Mouse (Mus musculus): ENCODE measurements around the gene Mfsd2b. TPM values are rescaled to one million over a fixed set of nuclear protein-coding genes. Genes with fewer than 3 reads are reported as not detected.
"Not testable (repeated sequence)": the region's sequence is repeated elsewhere in the genome, so short reads cannot be mapped to it uniquely, and the experiment has no call there.

Gene Mfsd2b
- polyA plus RNA-seq, 1 experiment from 2014 or later: 4.8 TPM

DNA sequence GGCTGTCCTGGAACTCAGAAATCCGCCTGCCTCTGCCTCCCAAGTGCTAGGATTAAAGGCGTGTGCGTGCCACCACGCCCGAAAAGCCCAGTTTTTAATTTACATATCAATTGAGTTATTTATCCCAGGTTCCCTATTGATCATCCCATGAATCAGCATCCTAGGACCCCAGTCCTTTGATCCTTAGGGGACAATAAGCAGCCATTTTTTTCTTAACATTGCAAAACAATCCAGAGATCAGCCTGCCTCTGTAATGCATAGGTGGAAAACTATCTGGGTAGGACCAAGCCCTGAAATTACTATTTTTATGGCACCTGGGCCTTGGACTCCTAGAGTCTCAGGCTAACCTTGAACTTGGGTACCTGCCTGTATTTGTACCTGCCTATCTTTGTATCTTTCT, 23.9 kb upstream of the Mfsd2b start:
- Histone ChIP-seq H3K36me3 (replicated peaks) (peaks cover 32% of the 10 kb centered on the region), H3K4me3 (no peak overlapping the region), H3K4me1 (no peaks in the 10 kb centered on the region), H3K27me3 (ENCODE audit: poor library complexity, severe bottlenecking) (no peaks in the 10 kb centered on the region), H3K27ac (no peak overlapping the region), H3K9me3 (no peaks in the 10 kb centered on the region)
- WGBS: 91% methylated on average over 5 of the region's 5 CpGs
- DNase-seq (ENCODE audit: extremely low spot score, low spot score): no peak

DNA sequence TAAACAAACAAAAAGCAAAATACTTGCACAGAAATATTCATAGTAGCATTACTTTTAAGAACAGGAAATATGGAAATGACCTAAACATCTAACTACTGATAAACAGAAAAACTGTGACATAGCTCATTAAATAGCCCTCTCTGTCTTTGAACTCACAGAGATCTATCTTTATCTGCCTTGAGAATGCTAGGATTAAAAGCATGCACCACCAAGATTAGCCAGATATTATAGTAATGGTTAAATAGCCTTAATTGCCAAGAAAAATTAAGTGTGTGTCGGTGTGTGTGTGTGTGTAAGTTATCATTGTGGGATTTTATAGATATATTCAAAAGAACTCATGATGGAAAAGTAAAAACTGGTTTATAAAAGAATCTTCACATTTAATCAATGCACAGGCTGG, 15.7 kb upstream of the Mfsd2b start:
- H3K4me1 ChIP-seq: no peaks in the 10 kb centered on the region
- whole genome bisulfite sequencing: 94% methylated on average over 1 of the region's 1 CpGs
- no peak overlapping the region for H3K4me3 ChIP-seq
- H3K27me3 ChIP-seq (ENCODE audit: poor library complexity, severe bottlenecking): no peaks in the 10 kb centered on the region
- no peaks in the 10 kb centered on the region for H3K9me3 ChIP-seq
- DNase-seq (ENCODE audit: extremely low spot score, low spot score): no peak
- H3K36me3 ChIP-seq (replicated peaks): peaks cover 26% of the 10 kb centered on the region
- no peak overlapping the region for H3K27ac ChIP-seq

DNA sequence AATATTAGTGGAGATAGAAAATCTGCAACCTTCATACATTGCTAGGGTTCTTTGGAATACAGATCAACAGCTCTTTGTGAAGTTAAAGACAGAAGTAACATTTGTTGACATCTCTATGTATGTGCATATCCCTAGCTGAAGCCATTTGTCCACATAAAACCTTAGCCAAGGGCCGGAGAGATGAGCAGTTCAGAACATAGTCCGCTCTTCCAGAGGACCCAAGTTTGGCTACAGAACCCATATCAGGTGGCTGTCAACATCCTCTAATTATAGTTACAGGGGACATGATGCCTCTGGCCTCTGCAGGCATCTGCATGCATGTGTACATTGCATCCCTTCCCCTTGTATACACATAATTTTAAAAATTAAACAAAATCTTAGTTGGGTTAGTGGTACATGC, 15.1 kb upstream of the Mfsd2b start:
- no peaks in the 10 kb centered on the region for H3K27me3 ChIP-seq (ENCODE audit: poor library complexity, severe bottlenecking)
- H3K4me3 ChIP-seq: no peak overlapping the region
- no peak for DNase-seq (ENCODE audit: extremely low spot score, low spot score)
- no peaks in the 10 kb centered on the region for H3K9me3 ChIP-seq
- H3K36me3 ChIP-seq (replicated peaks): peaks cover 26% of the 10 kb centered on the region
- H3K4me1 ChIP-seq: no peaks in the 10 kb centered on the region
- 96% methylated on average over 2 of the region's 2 CpGs for WGBS
- H3K27ac ChIP-seq: no peak overlapping the region

DNA sequence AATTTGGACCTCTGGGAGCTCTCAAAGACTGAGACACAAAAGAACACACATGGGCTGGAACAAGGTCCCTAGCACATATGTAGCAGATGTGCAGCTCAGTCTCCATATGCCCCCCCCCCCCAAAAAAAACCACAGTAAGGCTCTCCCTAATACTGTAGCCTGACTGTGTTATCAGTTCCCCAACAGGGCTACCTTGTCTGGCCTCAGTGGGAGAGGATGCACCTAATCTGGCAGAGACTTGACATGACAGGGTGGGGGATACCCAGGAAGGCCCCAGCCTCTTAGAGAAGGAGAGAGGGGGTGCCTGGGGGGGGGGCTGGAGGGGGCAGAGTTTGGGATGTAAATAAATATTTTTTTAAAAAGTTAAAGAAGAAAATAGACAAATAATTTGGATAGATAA, 14.6 kb upstream of the Mfsd2b start:
- Histone ChIP-seq H3K4me3 (no peak overlapping the region), H3K4me1 (no peaks in the 10 kb centered on the region), H3K27me3 (ENCODE audit: poor library complexity, severe bottlenecking) (no peaks in the 10 kb centered on the region), H3K27ac (no peak overlapping the region), H3K36me3 (replicated peaks) (peaks cover 26% of the 10 kb centered on the region), H3K9me3 (no peaks in the 10 kb centered on the region)
- DNase-seq (ENCODE audit: extremely low spot score, low spot score): no peak

DNA sequence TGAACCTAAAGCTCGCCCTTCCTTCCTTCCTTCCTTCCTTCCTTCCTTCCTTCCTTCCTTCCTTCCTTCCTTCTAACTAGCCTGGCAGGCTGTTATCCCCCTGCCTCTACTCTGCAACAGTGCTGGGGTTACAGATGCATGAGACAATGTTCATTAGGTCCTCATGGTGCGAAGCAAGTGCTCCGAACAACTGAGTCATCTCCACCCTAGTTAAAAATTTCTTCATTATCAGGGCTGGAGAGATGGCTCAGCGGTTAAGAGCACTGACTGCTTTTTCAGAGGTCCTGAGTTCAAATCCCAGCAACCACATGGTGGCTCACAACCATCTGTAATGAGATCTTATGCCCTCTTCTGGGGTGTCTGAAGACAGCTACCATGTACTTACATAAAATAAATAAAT, 12.4 kb upstream of the Mfsd2b start:
- H3K36me3 ChIP-seq (replicated peaks): peaks cover 40% of the 10 kb centered on the region
- H3K4me3 ChIP-seq; H3K27me3 ChIP-seq (ENCODE audit: poor library complexity, severe bottlenecking); H3K4me1 ChIP-seq; H3K9me3 ChIP-seq; DNase-seq (ENCODE audit: extremely low spot score, low spot score); H3K27ac ChIP-seq: not testable (repeated sequence)
- WGBS: 96% methylated on average over 4 of the region's 4 CpGs

- Histone ChIP-seq H3K27ac (no peak overlapping the region), H3K36me3 (replicated peaks) (peaks cover 43% of the 10 kb centered on the region), H3K9me3 (no peaks in the 10 kb centered on the region), H3K27me3 (ENCODE audit: poor library complexity, severe bottlenecking) (no peaks in the 10 kb centered on the region), H3K4me3 (no peak overlapping the region), H3K4me1 (no peaks in the 10 kb centered on the region)
- no peak for DNase-seq (ENCODE audit: extremely low spot score, low spot score)
- whole genome bisulfite sequencing: 89% methylated on average over 1 of the region's 1 CpGs
These were observed 10.9 kb upstream of the Mfsd2b start for GRCm38 (mm10) chr12:4885062-4885461.

DNA sequence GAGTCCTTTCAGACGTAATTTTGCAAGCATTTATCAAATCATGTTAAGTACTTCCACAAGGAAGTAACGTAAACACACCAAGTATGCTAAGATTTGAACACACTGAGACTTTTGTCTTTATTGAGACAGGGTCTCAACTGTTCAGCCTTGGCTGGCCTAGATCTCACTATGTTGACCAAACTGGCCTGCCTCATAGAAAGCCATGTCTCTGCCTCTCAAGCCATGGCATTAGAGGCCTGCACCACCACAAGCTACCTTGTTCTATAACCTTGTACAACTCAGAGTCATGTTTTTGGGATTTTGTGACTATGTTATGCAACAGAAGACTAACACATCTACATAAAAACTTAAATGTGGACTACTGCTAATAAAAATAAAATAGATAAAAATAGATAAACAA, 7.9 kb upstream of the Mfsd2b start:
- WGBS: 90% methylated on average over 2 of the region's 2 CpGs
- peaks cover 59% of the 10 kb centered on the region for H3K36me3 ChIP-seq (replicated peaks)
- no peaks in the 10 kb centered on the region for H3K4me1 ChIP-seq
- no peaks in the 10 kb centered on the region for H3K27me3 ChIP-seq (ENCODE audit: poor library complexity, severe bottlenecking)
- H3K4me3 ChIP-seq: no peak overlapping the region
- no peak for DNase-seq (ENCODE audit: extremely low spot score, low spot score)
- no peak overlapping the region for H3K27ac ChIP-seq
- H3K9me3 ChIP-seq: no peaks in the 10 kb centered on the region

DNA sequence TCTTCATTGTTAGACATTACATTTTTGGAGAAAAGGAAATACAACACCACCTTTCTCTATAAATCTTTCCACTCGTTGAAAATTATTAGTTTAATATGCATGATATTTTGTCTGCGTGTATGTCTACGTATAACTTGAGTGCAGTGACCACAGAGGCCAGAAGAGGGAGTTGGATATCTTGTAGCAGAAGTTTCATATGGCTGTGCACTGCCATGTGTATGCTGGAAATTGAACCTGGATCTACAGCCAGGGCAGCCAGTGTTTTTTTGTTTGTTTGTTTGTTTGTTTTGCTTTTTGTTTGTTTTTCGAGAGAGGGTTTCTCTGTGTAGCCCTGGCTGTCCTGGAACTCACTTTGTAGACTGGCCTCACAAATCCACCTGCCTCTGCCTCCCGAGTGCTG, 4.9 kb upstream of the Mfsd2b start:
- DNase-seq (ENCODE audit: extremely low spot score, low spot score): no peak
- no peak overlapping the region for H3K4me3 ChIP-seq
- H3K27me3 ChIP-seq (ENCODE audit: poor library complexity, severe bottlenecking): peaks cover 9% of the 10 kb centered on the region
- H3K4me1 ChIP-seq: peaks cover 6% of the 10 kb centered on the region
- no peaks in the 10 kb centered on the region for H3K9me3 ChIP-seq
- no peak overlapping the region for H3K27ac ChIP-seq
- 90% methylated on average over 5 of the region's 5 CpGs for WGBS
- peaks cover 54% of the 10 kb centered on the region for H3K36me3 ChIP-seq (replicated peaks)

- Histone ChIP-seq H3K27me3 (ENCODE audit: poor library complexity, severe bottlenecking) (peaks cover 16% of the 10 kb centered on the region), H3K36me3 (replicated peaks) (peaks cover 48% of the 10 kb centered on the region), H3K4me1 (peaks cover 11% of the 10 kb centered on the region), H3K4me3 (no peak overlapping the region), H3K9me3 (no peaks in the 10 kb centered on the region), H3K27ac (no peak overlapping the region)
- no peak for DNase-seq (ENCODE audit: extremely low spot score, low spot score)
- WGBS: 79% methylated on average over 9 of the region's 9 CpGs
These were observed 4.2 kb upstream of the Mfsd2b start for GRCm38 (mm10) chr12:4878296-4878783.

DNA sequence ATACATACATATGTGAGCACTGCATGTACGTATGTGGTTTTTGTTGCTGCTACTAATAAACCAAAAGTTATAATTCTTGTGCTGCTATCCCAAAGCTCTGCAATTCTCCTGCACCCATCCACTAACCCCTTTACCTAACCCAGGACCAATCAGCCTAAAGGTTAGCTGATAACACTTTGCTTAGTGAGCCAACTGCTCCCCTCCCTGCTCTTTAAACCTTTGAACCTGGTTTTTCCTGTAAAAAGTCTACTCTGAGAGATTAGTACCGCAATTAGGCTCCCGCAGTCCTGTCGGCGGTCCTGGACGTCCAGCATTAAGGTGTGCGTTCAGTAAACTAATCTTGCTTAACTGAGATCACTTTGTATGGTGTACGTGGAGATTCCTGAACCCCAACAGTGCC, 1.5 kb upstream of the Mfsd2b start:
- 81% methylated on average over 8 of the region's 8 CpGs for WGBS

GRCm38 (mm10) chr12:4873531-4873930, 628 bp downstream of the Mfsd2b start:
- Histone ChIP-seq H3K36me3 (replicated peaks) (peaks cover 4% of the 10 kb centered on the region), H3K9me3 (no peaks in the 10 kb centered on the region), H3K27me3 (ENCODE audit: poor library complexity, severe bottlenecking) (peaks cover 25% of the 10 kb centered on the region), H3K27ac (peak overlapping the region; percentile 69), H3K4me3 (peak overlapping the region; percentile 53), H3K4me1 (peaks cover 11% of the 10 kb centered on the region)
- DNase-seq (ENCODE audit: extremely low spot score, low spot score): no peak
- 72% methylated on average over 6 of the region's 6 CpGs for WGBS

More for the DNA sequence above, 1.5 kb upstream of the Mfsd2b start:
- Histone ChIP-seq H3K36me3 (replicated peaks) (peaks cover 23% of the 10 kb centered on the region), H3K27me3 (ENCODE audit: poor library complexity, severe bottlenecking) (peaks cover 25% of the 10 kb centered on the region), H3K4me1 (peaks cover 11% of the 10 kb centered on the region), H3K9me3 (no peaks in the 10 kb centered on the region), H3K4me3 (no peak overlapping the region), H3K27ac (no peak overlapping the region)
- no peak for DNase-seq (ENCODE audit: extremely low spot score, low spot score)

GRCm38 (mm10) chr12:4872983-4873477, 1.1 kb downstream of the Mfsd2b start:
- no peaks in the 10 kb centered on the region for H3K36me3 ChIP-seq (replicated peaks)
- 78% methylated on average over 5 of the region's 5 CpGs for WGBS
- 0 out of 2 replicates have a peak overlapping the region, but pooled peaks have one; percentile 15 for H3K27ac ChIP-seq
- H3K9me3 ChIP-seq: no peaks in the 10 kb centered on the region
- H3K4me1 ChIP-seq: peaks cover 11% of the 10 kb centered on the region
- peaks cover 25% of the 10 kb centered on the region for H3K27me3 ChIP-seq (ENCODE audit: poor library complexity, severe bottlenecking)
- no peak overlapping the region for H3K4me3 ChIP-seq
- DNase-seq (ENCODE audit: extremely low spot score, low spot score): no peak

DNA sequence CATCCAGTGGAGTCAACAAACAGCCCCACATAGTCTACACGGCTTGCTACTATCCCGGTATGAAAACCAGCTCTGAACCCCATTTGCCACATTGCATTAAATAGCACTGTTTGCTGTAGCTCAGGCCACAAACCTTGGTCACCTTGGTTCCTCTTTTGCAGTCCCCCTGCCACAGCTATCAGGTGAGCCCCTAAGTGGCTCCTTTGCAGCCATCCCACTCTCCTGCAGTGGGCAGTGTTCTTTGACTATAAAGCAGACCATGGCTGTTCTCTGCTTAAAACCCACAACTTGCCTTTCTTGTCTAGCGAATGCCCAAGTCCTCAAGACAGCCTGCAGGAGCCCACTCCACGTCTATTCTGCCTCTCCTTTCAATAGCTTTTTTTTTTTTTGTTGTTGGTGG, 1.9 kb downstream of the Mfsd2b start:
- Histone ChIP-seq H3K27ac (0 out of 2 replicates have a peak overlapping the region, but pooled peaks have one; percentile 15), H3K4me3 (no peak overlapping the region; the same call in 1 of the 2 replicates), H3K4me1 (peaks cover 11% of the 10 kb centered on the region), H3K27me3 (ENCODE audit: poor library complexity, severe bottlenecking) (peaks cover 25% of the 10 kb centered on the region), H3K9me3 (no peaks in the 10 kb centered on the region), H3K36me3 (replicated peaks) (no peaks in the 10 kb centered on the region)
- WGBS: 63% methylated on average over 4 of the region's 4 CpGs
- DNase-seq (ENCODE audit: extremely low spot score, low spot score): no peak

DNA sequence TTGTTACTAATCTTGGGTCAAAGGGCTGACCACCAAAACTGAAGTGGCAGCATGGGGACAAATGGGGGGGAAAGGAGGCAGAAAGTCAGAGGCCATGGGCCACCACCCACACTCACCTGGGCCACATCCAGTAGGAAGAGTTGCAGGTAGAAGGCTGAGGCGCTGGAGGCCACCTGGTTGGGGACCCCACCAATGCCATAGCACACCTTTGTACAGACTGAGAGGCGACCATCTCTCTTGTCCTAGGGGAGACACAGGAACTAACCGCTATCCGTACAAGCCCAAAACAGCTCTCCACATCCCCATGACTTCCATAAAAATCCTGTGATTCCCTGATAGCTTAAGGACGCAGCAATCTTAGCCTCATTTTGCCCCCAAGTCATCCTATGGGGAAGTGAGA, 2.9 kb downstream of the Mfsd2b start:
- 88% methylated on average over 5 of the region's 5 CpGs for WGBS
- peaks cover 11% of the 10 kb centered on the region for H3K4me1 ChIP-seq

More for the DNA sequence above, 2.9 kb downstream of the Mfsd2b start:
- no peak for DNase-seq (ENCODE audit: extremely low spot score, low spot score)
- peaks cover 25% of the 10 kb centered on the region for H3K27me3 ChIP-seq (ENCODE audit: poor library complexity, severe bottlenecking)
- H3K27ac ChIP-seq: no peak overlapping the region
- no peaks in the 10 kb centered on the region for H3K9me3 ChIP-seq
- H3K4me3 ChIP-seq: no peak overlapping the region
- no peaks in the 10 kb centered on the region for H3K36me3 ChIP-seq (replicated peaks)

All from forebrain, embryonic 10.5 days (tissue).